Mouse (Mus musculus): ENCODE measurements around the gene Pcdh19. TPM values are rescaled to one million over a fixed set of nuclear protein-coding genes. Genes with fewer than 3 reads are reported as not detected.

Gene Pcdh19
- polyA plus RNA-seq, 1 experiment from 2014 or later = 12.1 TPM

- H3K9me3 ChIP-seq = 0 out of 2 replicates have a peak, but pooled peaks cover 4% of the 10 kb centered on the region
- peaks cover 74% of the 10 kb centered on the region for H3K27me3 ChIP-seq (ENCODE audit: poor library complexity, severe bottlenecking)
- H3K4me1 ChIP-seq = peaks cover 13% of the 10 kb centered on the region
- peak overlapping the region; percentile 76 for H3K27ac ChIP-seq
- 16% methylated on average over 35 of the region's 35 CpGs for WGBS
- no peaks in the 10 kb centered on the region; the same call in 1 of the 2 replicates for H3K36me3 ChIP-seq (replicated peaks)
- DNase-seq (ENCODE audit: extremely low spot score, low spot score) = peak; percentile 23
- peak overlapping the region; percentile 65 for H3K4me3 ChIP-seq
Measured at GRCm38 (mm10) chrX:133689576-133690250, 926 bp upstream of the Pcdh19 start.

GRCm38 (mm10) chrX:133688156-133688555 lies 631 bp downstream of the Pcdh19 start:
- Histone ChIP-seq H3K36me3 (replicated peaks) (no peaks in the 10 kb centered on the region; the same call in 1 of the 2 replicates), H3K27me3 (ENCODE audit: poor library complexity, severe bottlenecking) (peaks cover 74% of the 10 kb centered on the region), H3K9me3 (0 out of 2 replicates have a peak, but pooled peaks cover 4% of the 10 kb centered on the region), H3K27ac (peak overlapping the region; percentile 86), H3K4me1 (peaks cover 13% of the 10 kb centered on the region), H3K4me3 (peak overlapping the region; percentile 65)
- peak; percentile 29 for DNase-seq (ENCODE audit: extremely low spot score, low spot score)
- 12% methylated on average over 29 of the region's 31 CpGs for WGBS

DNA sequence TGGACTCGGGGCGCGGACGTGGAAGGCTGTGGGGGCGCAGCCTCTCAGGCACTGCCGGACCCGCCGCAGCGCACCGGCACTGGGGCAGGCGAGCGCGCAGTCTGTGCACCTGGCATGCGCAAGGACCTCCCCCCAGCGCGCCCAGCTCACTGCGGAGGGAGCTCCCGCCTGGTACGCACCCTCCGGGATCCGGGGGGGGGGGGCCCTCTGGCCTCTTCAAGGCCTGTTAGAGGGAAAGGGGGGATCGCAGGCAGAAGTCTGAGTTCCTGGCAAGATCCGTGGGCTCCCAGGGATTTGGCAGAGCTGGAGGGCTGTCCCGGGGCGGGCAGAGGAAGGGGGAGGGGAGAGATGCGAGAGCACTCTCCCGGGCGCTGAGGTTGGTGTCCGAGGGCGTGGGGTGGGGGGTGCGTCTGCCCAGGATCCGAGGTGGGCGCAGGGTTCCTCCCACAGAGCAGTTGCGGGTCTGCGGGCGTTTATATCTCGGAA lies 1.1 kb downstream of the Pcdh19 start:
- Histone ChIP-seq H3K4me3 (peak overlapping the region; percentile 65), H3K36me3 (replicated peaks) (no peaks in the 10 kb centered on the region; the same call in 1 of the 2 replicates), H3K9me3 (0 out of 2 replicates have a peak, but pooled peaks cover 4% of the 10 kb centered on the region), H3K27ac (peak overlapping the region; percentile 86), H3K4me1 (peaks cover 13% of the 10 kb centered on the region), H3K27me3 (ENCODE audit: poor library complexity, severe bottlenecking) (peaks cover 79% of the 10 kb centered on the region)
- WGBS = 27% methylated on average over 28 of the region's 37 CpGs
- DNase-seq (ENCODE audit: extremely low spot score, low spot score) = peak; percentile 35

DNA sequence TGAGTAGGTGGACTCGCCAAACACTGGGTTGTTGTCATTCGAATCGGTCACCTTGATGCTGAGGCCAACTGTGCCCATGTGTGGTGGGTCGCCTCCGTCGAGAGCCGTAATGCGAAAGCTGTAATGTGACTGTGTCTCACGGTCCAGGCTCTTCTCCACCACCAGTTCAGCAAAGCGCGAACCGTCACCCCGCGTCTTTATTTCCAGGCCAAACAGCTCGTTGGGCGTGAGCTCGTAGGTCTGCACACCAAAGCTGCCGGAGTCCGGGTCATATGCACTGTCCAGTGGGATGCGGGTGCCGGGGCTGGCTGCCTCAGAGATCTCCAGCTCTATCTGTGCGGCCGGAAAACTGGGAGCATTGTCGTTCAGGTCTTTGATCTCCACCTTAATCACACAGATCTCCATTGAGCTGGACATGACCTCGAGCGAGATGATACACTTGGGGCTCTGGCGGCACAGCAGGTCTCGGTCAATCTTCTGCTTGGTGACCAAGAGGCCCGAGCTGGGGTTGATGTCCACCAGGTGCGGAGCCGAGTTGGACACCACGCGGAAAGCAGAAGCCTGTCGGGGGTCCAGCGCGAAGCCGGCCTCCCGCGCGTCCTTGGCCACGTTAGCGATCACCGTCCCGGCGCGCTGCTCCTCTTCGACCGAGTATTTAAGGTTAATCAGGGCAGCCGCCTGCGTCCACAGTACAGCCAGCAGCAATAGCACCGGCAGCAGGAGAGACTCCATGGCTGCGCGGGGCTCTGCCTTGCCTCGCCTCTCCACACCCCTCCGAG lies 2.1 kb downstream of the Pcdh19 start:
- WGBS = 32% methylated on average over 55 of the region's 55 CpGs
- peak; percentile 19 for DNase-seq (ENCODE audit: extremely low spot score, low spot score)
- H3K27me3 ChIP-seq (ENCODE audit: poor library complexity, severe bottlenecking) = peaks cover 87% of the 10 kb centered on the region

GRCm38 (mm10) chrX:133685572-133685971 lies 3.2 kb downstream of the Pcdh19 start:
- peaks cover 87% of the 10 kb centered on the region for H3K27me3 ChIP-seq (ENCODE audit: poor library complexity, severe bottlenecking)
- H3K9me3 ChIP-seq = 0 out of 2 replicates have a peak, but pooled peaks cover 4% of the 10 kb centered on the region
- no peak overlapping the region for H3K27ac ChIP-seq
- H3K4me1 ChIP-seq = peaks cover 29% of the 10 kb centered on the region
- peaks cover 5% of the 10 kb centered on the region for H3K36me3 ChIP-seq (replicated peaks)
- peak overlapping the region; percentile 65 for H3K4me3 ChIP-seq
- 45% methylated on average over 12 of the region's 12 CpGs for WGBS
- no peak for DNase-seq (ENCODE audit: extremely low spot score, low spot score)

More for the DNA sequence above, 2.1 kb downstream of the Pcdh19 start:
- Histone ChIP-seq H3K4me3 (peak overlapping the region; percentile 65), H3K9me3 (0 out of 2 replicates have a peak, but pooled peaks cover 4% of the 10 kb centered on the region), H3K27ac (peak overlapping the region; percentile 86), H3K4me1 (peaks cover 17% of the 10 kb centered on the region), H3K36me3 (replicated peaks) (no peaks in the 10 kb centered on the region; the same call in 1 of the 2 replicates)

DNA sequence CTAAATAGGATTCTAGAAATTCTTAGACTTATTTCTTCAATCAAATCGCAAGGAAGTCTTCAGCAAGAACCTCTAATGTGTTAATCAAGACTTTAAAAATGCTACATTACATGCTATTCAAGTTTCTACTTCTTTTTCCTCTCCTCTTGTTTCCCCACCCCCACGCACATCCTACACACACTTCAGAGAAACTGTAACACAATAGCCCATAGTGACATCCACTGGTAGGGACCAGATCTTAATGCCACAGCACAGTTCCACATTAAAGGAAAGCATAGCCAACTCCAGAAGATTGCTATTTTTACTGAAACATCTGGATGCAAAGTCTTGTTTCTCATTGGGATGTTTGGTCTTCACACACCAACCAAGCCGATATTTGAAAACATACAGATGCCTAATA lies 4.8 kb downstream of the Pcdh19 start:
- Histone ChIP-seq H3K27me3 (ENCODE audit: poor library complexity, severe bottlenecking) (peaks cover 76% of the 10 kb centered on the region), H3K36me3 (replicated peaks) (peaks cover 7% of the 10 kb centered on the region), H3K4me3 (peak overlapping the region; percentile 65), H3K9me3 (0 out of 2 replicates have a peak, but pooled peaks cover 4% of the 10 kb centered on the region), H3K4me1 (peaks cover 30% of the 10 kb centered on the region), H3K27ac (no peak overlapping the region)
- no peak for DNase-seq (ENCODE audit: extremely low spot score, low spot score)
- 33% methylated on average over 3 of the region's 3 CpGs for whole genome bisulfite sequencing

- peaks cover 27% of the 10 kb centered on the region for H3K4me1 ChIP-seq
- DNase-seq (ENCODE audit: extremely low spot score, low spot score) = no peak
- 14% methylated on average over 2 of the region's 2 CpGs for WGBS
Measured at GRCm38 (mm10) chrX:133675121-133675520, 13.7 kb downstream of the Pcdh19 start.

GRCm38 (mm10) chrX:133673796-133674195 lies 15.0 kb downstream of the Pcdh19 start:
- Histone ChIP-seq H3K36me3 (replicated peaks) (no peaks in the 10 kb centered on the region; the same call in 1 of the 2 replicates), H3K27ac (no peak overlapping the region), H3K4me3 (no peak overlapping the region), H3K9me3 (no peaks in the 10 kb centered on the region), H3K27me3 (ENCODE audit: poor library complexity, severe bottlenecking) (peaks cover 31% of the 10 kb centered on the region), H3K4me1 (peaks cover 27% of the 10 kb centered on the region)
- whole genome bisulfite sequencing = 31% methylated on average over 3 of the region's 3 CpGs
- DNase-seq (ENCODE audit: extremely low spot score, low spot score) = no peak

More at GRCm38 (mm10) chrX:133675121-133675520, 13.7 kb downstream of the Pcdh19 start:
- Histone ChIP-seq H3K27ac (no peak overlapping the region), H3K4me3 (no peak overlapping the region), H3K9me3 (no peaks in the 10 kb centered on the region), H3K27me3 (ENCODE audit: poor library complexity, severe bottlenecking) (peaks cover 33% of the 10 kb centered on the region), H3K36me3 (replicated peaks) (no peaks in the 10 kb centered on the region; the same call in 1 of the 2 replicates)

DNA sequence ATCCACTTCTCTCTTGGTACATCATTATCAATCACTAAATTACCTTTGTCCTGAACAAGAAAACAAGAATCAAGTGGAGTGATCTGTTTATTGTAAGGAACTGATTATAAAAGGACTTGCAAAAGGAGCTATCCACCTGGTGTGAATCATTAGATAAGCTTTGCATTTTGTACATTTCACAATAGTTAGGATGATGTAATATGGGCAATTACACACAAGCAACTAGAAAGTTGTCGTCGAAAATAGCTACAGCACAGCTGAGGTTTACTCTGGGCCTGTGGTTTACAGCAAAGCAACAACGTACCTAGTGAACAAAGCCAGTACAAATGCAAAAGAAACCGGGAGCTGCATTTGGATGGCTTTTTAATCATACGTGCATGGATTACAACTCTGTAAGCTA lies 28.7 kb downstream of the Pcdh19 start:
- DNase-seq (ENCODE audit: extremely low spot score, low spot score) = no peak
- Histone ChIP-seq H3K4me1 (peaks cover 35% of the 10 kb centered on the region), H3K4me3 (no peak overlapping the region), H3K27me3 (ENCODE audit: poor library complexity, severe bottlenecking) (peaks cover 55% of the 10 kb centered on the region), H3K36me3 (replicated peaks) (no peaks in the 10 kb centered on the region), H3K9me3 (no peaks in the 10 kb centered on the region), H3K27ac (no peak overlapping the region)
- 67% methylated on average over 5 of the region's 5 CpGs for WGBS

GRCm38 (mm10) chrX:133657308-133658302 lies 31.2 kb downstream of the Pcdh19 start:
- H3K36me3 ChIP-seq (replicated peaks) = no peaks in the 10 kb centered on the region
- no peak for DNase-seq (ENCODE audit: extremely low spot score, low spot score)
- peak overlapping the region; percentile 62 for H3K27ac ChIP-seq
- H3K4me1 ChIP-seq = peaks cover 57% of the 10 kb centered on the region
- no peak overlapping the region for H3K4me3 ChIP-seq
- no peaks in the 10 kb centered on the region for H3K9me3 ChIP-seq
- 26% methylated on average over 9 of the region's 9 CpGs for WGBS
- peaks cover 64% of the 10 kb centered on the region for H3K27me3 ChIP-seq (ENCODE audit: poor library complexity, severe bottlenecking)

GRCm38 (mm10) chrX:133655876-133656538 lies 32.8 kb downstream of the Pcdh19 start:
- WGBS = 35% methylated on average over 11 of the region's 11 CpGs
- DNase-seq (ENCODE audit: extremely low spot score, low spot score) = peak; percentile 39
- Histone ChIP-seq H3K4me1 (peaks cover 62% of the 10 kb centered on the region), H3K27me3 (ENCODE audit: poor library complexity, severe bottlenecking) (peaks cover 72% of the 10 kb centered on the region), H3K9me3 (no peaks in the 10 kb centered on the region), H3K27ac (peak overlapping the region; percentile 76), H3K4me3 (no peak overlapping the region), H3K36me3 (replicated peaks) (no peaks in the 10 kb centered on the region)

All from forebrain, embryonic 10.5 days (tissue).